Mouse (Mus musculus): Measurements from ENCODE around the gene Tmem176b.

DNA sequence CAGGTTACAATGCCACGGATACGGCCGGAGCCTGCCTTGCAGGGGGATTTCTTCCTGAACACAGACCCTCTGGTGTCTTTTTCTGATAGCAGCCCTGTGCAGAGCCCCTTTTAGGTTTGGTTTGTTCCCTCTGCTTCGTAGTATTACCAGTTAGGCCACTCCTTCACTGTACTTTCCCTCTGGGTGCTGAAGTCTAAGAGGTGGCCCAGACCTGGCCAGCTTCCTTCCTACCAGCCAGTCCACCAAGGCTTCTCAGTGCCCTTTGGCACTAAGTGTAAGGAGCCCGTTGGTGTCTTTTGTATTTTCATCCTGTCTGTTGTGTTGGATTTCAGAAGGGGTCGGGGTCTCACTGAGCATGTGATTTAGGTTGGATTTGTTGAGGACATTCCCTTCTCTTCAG, 34.2 kb upstream of the Tmem176b start:
- no peak for TF ChIP-seq CTCF (conservative IDR thresholded peaks at IDR 0.05; ENCODE audit: low read length)
- TF ChIP-seq NANOG (IDR thresholded peaks at IDR 0.05; ENCODE audit: borderline replicate concordance, low read length): no peak
- no peak for TF ChIP-seq POU5F1 (IDR thresholded peaks at IDR 0.05; ENCODE audit: borderline replicate concordance, low read length)

All from E14TG2a.4 (cell line).